Mouse (Mus musculus): ENCODE measurements around the gene Klf13. TPM values are rescaled to one million over a fixed set of nuclear protein-coding genes. Genes with fewer than 3 reads are reported as not detected.

Klf13 gene
- polyA plus RNA-seq, 1 experiment from 2014 or later: 15.3 TPM

DNA sequence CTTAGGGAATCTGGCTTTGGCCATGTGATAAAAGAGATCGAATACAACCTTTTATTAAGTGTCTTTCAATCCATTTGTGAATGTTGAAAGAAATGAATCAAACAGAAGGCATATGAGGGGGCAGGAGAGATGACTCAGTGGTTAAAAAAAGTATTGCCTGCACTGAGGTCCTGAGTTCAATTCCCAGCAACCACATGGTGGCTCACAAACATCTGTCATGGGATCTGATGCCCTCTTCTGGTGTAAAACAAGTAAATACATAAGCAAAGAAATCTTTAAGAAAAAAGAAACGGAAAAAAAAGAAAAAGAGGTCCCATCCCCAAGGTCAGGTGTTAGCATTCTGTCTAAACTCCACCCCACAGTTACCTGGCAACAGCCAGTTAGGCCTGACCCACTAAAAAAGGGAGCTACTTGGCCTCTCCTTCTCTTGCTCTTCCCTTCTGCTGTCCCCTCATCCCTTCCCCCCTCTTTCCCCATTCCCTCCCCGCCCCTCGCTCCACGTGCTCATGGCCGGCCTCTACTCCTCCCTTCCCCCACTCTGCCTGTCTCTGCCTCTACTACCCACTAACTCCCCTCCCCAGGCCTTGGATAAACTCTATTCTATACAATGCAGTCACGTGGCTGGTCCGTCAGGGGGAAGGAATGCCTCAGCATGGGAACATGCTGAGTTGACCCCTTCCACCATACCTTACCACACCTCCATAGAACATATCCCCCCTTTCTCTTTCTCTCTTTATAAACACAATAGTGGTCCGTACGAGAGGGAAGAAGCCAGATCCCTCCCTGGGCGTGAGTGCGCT is 25.6 kb downstream of the Klf13 start:
- WGBS (ENCODE audit: insufficient replicate concordance): 69% methylated on average over 12 of the region's 12 CpGs
- H3K4me1 ChIP-seq (replicated peaks): peaks cover 94% of the 10 kb centered on the region
- H3K27ac ChIP-seq (replicated peaks): peak overlapping the region; percentile 72; the same call in 1 of the 2 replicates
- H3K27me3 ChIP-seq: no peaks in the 10 kb centered on the region
- no peaks in the 10 kb centered on the region for H3K36me3 ChIP-seq (replicated peaks)
- no peaks in the 10 kb centered on the region for H3K9me3 ChIP-seq (replicated peaks)
- no peak overlapping the region for H3K9ac ChIP-seq
- no peak overlapping the region for H3K4me3 ChIP-seq (replicated peaks)
- no peak overlapping the region for H3K4me2 ChIP-seq
- ATAC-seq (ENCODE audit: insufficient read depth): no peak

GRCm38 (mm10) chr7:63912234-63912810 is 26.4 kb downstream of the Klf13 start:
- H3K27ac ChIP-seq (replicated peaks): peak overlapping the region; percentile 72
- no peaks in the 10 kb centered on the region for H3K36me3 ChIP-seq (replicated peaks)
- ATAC-seq (ENCODE audit: insufficient read depth): no peak
- no peaks in the 10 kb centered on the region for H3K27me3 ChIP-seq
- no peak overlapping the region for H3K4me3 ChIP-seq (replicated peaks)
- WGBS (ENCODE audit: insufficient replicate concordance): 34% methylated on average over 7 of the region's 7 CpGs
- H3K4me1 ChIP-seq (replicated peaks): peaks cover 93% of the 10 kb centered on the region
- H3K9me3 ChIP-seq (replicated peaks): no peaks in the 10 kb centered on the region
- no peak overlapping the region for H3K9ac ChIP-seq
- H3K4me2 ChIP-seq: 0 out of 2 replicates have a peak overlapping the region, but pooled peaks have one; percentile 2

GRCm38 (mm10) chr7:63911383-63912233 is 27.1 kb downstream of the Klf13 start:
- peak; percentile 29 for ATAC-seq (ENCODE audit: insufficient read depth)
- no peak overlapping the region for H3K4me3 ChIP-seq (replicated peaks)
- no peak overlapping the region for H3K9ac ChIP-seq
- H3K4me2 ChIP-seq: peak overlapping the region; percentile 13; the same call in 1 of the 2 replicates
- peaks cover 92% of the 10 kb centered on the region for H3K4me1 ChIP-seq (replicated peaks)
- H3K36me3 ChIP-seq (replicated peaks): no peaks in the 10 kb centered on the region
- 45% methylated on average over 8 of the region's 8 CpGs for WGBS (ENCODE audit: insufficient replicate concordance)
- no peaks in the 10 kb centered on the region for H3K9me3 ChIP-seq (replicated peaks)
- H3K27me3 ChIP-seq: no peaks in the 10 kb centered on the region
- H3K27ac ChIP-seq (replicated peaks): peak overlapping the region; percentile 72

GRCm38 (mm10) chr7:63910912-63911311 is 27.8 kb downstream of the Klf13 start:
- 20% methylated on average over 4 of the region's 4 CpGs for WGBS (ENCODE audit: insufficient replicate concordance)
- H3K36me3 ChIP-seq (replicated peaks): no peaks in the 10 kb centered on the region
- ATAC-seq (ENCODE audit: insufficient read depth): peak; percentile 26; the same call in 1 of the 2 replicates
- H3K9me3 ChIP-seq (replicated peaks): no peaks in the 10 kb centered on the region
- no peak overlapping the region for H3K4me3 ChIP-seq (replicated peaks)
- H3K9ac ChIP-seq: no peak overlapping the region
- 0 out of 2 replicates have a peak overlapping the region, but pooled peaks have one; percentile 13 for H3K4me2 ChIP-seq
- H3K4me1 ChIP-seq (replicated peaks): peaks cover 93% of the 10 kb centered on the region
- no peaks in the 10 kb centered on the region for H3K27me3 ChIP-seq
- H3K27ac ChIP-seq (replicated peaks): peak overlapping the region; percentile 72

GRCm38 (mm10) chr7:63910225-63910624 is 28.5 kb downstream of the Klf13 start:
- Histone ChIP-seq H3K9ac (no peak overlapping the region), H3K36me3 (replicated peaks) (no peaks in the 10 kb centered on the region), H3K4me1 (replicated peaks) (peaks cover 96% of the 10 kb centered on the region), H3K27ac (replicated peaks) (peak overlapping the region; percentile 72), H3K9me3 (replicated peaks) (no peaks in the 10 kb centered on the region), H3K4me3 (replicated peaks) (no peak overlapping the region), H3K4me2 (no peak overlapping the region), H3K27me3 (no peaks in the 10 kb centered on the region)
- ATAC-seq (ENCODE audit: insufficient read depth): no peak
- WGBS (ENCODE audit: insufficient replicate concordance): 60% methylated on average over 5 of the region's 5 CpGs

GRCm38 (mm10) chr7:63908496-63909285 is 30.0 kb downstream of the Klf13 start:
- peak overlapping the region; percentile 36 for H3K27ac ChIP-seq (replicated peaks)
- peaks cover 96% of the 10 kb centered on the region for H3K4me1 ChIP-seq (replicated peaks)
- peak overlapping the region; percentile 14 for H3K4me2 ChIP-seq
- whole genome bisulfite sequencing (ENCODE audit: insufficient replicate concordance): 18% methylated on average over 9 of the region's 11 CpGs
- no peaks in the 10 kb centered on the region for H3K36me3 ChIP-seq (replicated peaks)
- H3K9ac ChIP-seq: no peak overlapping the region
- ATAC-seq (ENCODE audit: insufficient read depth): no peak
- no peaks in the 10 kb centered on the region for H3K9me3 ChIP-seq (replicated peaks)
- no peaks in the 10 kb centered on the region for H3K27me3 ChIP-seq
- no peak overlapping the region for H3K4me3 ChIP-seq (replicated peaks)

DNA sequence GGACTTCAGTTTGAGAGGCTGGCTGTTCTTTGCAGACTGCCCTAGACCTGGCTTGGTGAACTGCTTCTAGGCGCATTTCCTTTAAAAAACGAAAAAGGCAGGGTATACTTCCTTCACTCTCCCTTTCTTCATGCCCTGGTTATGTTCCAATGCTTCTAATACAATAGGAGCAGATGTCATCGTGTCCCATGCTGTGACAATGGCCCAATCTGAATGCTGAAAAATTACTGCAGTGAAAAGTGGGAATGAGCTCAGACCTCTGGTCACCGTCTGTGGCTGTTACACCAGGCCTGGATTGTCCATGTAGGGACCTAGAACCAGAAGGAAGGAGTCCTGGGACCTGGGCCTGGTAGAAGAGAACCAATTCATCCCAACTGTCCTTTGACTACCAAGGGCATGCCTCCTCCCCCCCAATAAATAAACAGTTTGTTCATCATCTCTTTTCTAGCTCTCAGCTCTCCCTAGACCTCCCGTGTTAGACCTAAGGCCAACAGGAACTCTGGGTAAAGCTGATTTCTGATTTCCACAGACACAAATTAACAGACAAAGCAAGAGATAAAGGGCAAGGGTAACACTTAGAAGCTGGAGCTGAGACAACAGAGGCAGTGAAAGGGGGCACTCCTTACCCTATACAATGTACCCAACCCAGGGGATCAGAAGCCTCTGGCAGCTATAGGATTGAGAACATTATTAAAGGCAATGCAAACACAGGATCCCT is 30.8 kb downstream of the Klf13 start:
- peak overlapping the region; percentile 36 for H3K27ac ChIP-seq (replicated peaks)
- no peak for ATAC-seq (ENCODE audit: insufficient read depth)
- H3K4me2 ChIP-seq: 0 out of 2 replicates have a peak overlapping the region, but pooled peaks have one; percentile 14
- H3K9ac ChIP-seq: no peak overlapping the region
- H3K9me3 ChIP-seq (replicated peaks): no peaks in the 10 kb centered on the region
- peaks cover 96% of the 10 kb centered on the region for H3K4me1 ChIP-seq (replicated peaks)
- no peak overlapping the region for H3K4me3 ChIP-seq (replicated peaks)
- no peaks in the 10 kb centered on the region for H3K27me3 ChIP-seq
- H3K36me3 ChIP-seq (replicated peaks): no peaks in the 10 kb centered on the region
- 54% methylated on average over 5 of the region's 5 CpGs for WGBS (ENCODE audit: insufficient replicate concordance)

GRCm38 (mm10) chr7:63905642-63906041 is 33.1 kb downstream of the Klf13 start:
- H3K4me2 ChIP-seq: peak overlapping the region; percentile 31; the same call in 1 of the 2 replicates
- peak overlapping the region; percentile 49 for H3K27ac ChIP-seq (replicated peaks)
- H3K9me3 ChIP-seq (replicated peaks): no peaks in the 10 kb centered on the region
- peaks cover 89% of the 10 kb centered on the region for H3K4me1 ChIP-seq (replicated peaks)
- WGBS (ENCODE audit: insufficient replicate concordance): 18% methylated on average over 5 of the region's 5 CpGs
- peak; percentile 54; the same call in 1 of the 2 replicates for ATAC-seq (ENCODE audit: insufficient read depth)
- no peak overlapping the region for H3K9ac ChIP-seq
- 0 out of 2 replicates have a peak, but pooled peaks cover 4% of the 10 kb centered on the region for H3K36me3 ChIP-seq (replicated peaks)
- no peak overlapping the region for H3K4me3 ChIP-seq (replicated peaks)
- no peaks in the 10 kb centered on the region for H3K27me3 ChIP-seq

GRCm38 (mm10) chr7:63905190-63905589 is 33.5 kb downstream of the Klf13 start:
- Histone ChIP-seq H3K9ac (no peak overlapping the region), H3K4me2 (peak overlapping the region; percentile 31; the same call in 1 of the 2 replicates), H3K27ac (replicated peaks) (peak overlapping the region; percentile 43), H3K4me1 (replicated peaks) (peaks cover 84% of the 10 kb centered on the region), H3K9me3 (replicated peaks) (no peaks in the 10 kb centered on the region), H3K4me3 (replicated peaks) (no peak overlapping the region), H3K27me3 (no peaks in the 10 kb centered on the region), H3K36me3 (replicated peaks) (0 out of 2 replicates have a peak, but pooled peaks cover 4% of the 10 kb centered on the region)
- ATAC-seq (ENCODE audit: insufficient read depth): no peak
- WGBS (ENCODE audit: insufficient replicate concordance): 58% methylated on average over 2 of the region's 2 CpGs
